Mouse (Mus musculus): ENCODE measurements around the gene Pmpcb. TPM values are rescaled to one million over a fixed set of nuclear protein-coding genes. Genes with fewer than 3 reads are reported as not detected.
A peak's percentile ranks its signal among the peaks of the same experiment; 100 is the strongest.

Pmpcb gene
- polyA plus RNA-seq, 1 experiment from 2014 or later = 82.3 TPM

- no peak overlapping the region for H3K27ac ChIP-seq (replicated peaks; ENCODE audit: low read depth, low read length)
- ATAC-seq (ENCODE audit: low read depth) = no peak
- 19% methylated on average over 10 of the region's 10 CpGs for WGBS
Observed at GRCm38 (mm10) chr5:21737620-21738019, 679 bp downstream of the Pmpcb start.

GRCm38 (mm10) chr5:21739120-21739519 lies 2.2 kb downstream of the Pmpcb start:
- DNase-seq (ENCODE audit: low spot score) = no peak
- Histone ChIP-seq H3K4me2 (ENCODE audit: low read depth, low read length) (no peak overlapping the region), H3K27me3 (replicated peaks; ENCODE audit: control insufficient read depth, insufficient read depth, low read length) (no peaks in the 10 kb centered on the region), H3K9ac (ENCODE audit: low read depth, low read length) (no peak overlapping the region), H3K36me3 (ENCODE audit: control insufficient read depth, insufficient read depth, low read length) (peaks cover 51% of the 10 kb centered on the region), H3K4me1 (ENCODE audit: control insufficient read depth, insufficient read depth, low read length) (peaks cover 7% of the 10 kb centered on the region), H3K9me3 (ENCODE audit: control insufficient read depth, low read length) (no peaks in the 10 kb centered on the region), H3K4me3 (ENCODE audit: low read depth, low read length) (no peak overlapping the region), H3K27ac (replicated peaks; ENCODE audit: low read depth, low read length) (no peak overlapping the region)
- ATAC-seq (ENCODE audit: low read depth) = no peak
- WGBS = 88% methylated on average over 10 of the region's 11 CpGs

More at GRCm38 (mm10) chr5:21737620-21738019, 679 bp downstream of the Pmpcb start:
- peak overlapping the region; percentile 85 for H3K4me2 ChIP-seq (ENCODE audit: low read depth, low read length)
- H3K9ac ChIP-seq (ENCODE audit: low read depth, low read length) = peak overlapping the region; percentile 94
- no peak for DNase-seq (ENCODE audit: low spot score)
- peaks cover 10% of the 10 kb centered on the region for H3K4me1 ChIP-seq (ENCODE audit: control insufficient read depth, insufficient read depth, low read length)
- H3K4me3 ChIP-seq (ENCODE audit: low read depth, low read length) = peak overlapping the region; percentile 94
- peaks cover 36% of the 10 kb centered on the region for H3K36me3 ChIP-seq (ENCODE audit: control insufficient read depth, insufficient read depth, low read length)
- H3K27me3 ChIP-seq (replicated peaks; ENCODE audit: control insufficient read depth, insufficient read depth, low read length) = no peaks in the 10 kb centered on the region
- no peaks in the 10 kb centered on the region for H3K9me3 ChIP-seq (ENCODE audit: control insufficient read depth, low read length)

DNA sequence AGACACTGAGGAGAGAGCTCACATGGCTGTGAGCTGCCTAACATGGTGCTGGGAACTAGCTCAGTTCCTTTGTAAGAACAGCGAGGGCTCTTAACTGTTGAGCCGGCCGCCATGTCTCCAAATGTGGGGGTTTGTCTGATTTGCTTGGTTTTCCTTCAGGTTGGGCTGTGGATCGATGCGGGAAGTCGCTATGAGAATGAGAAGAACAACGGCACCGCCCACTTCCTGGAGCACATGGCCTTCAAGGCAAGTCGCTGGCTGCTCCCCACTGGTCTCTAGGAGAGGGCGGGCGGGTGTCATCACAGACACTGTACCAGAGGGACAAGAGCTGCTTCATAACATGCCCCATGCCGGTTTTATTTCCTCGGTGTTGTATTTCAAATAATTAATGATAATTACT lies 2.9 kb downstream of the Pmpcb start:
- no peak overlapping the region for H3K4me3 ChIP-seq (ENCODE audit: low read depth, low read length)
- ATAC-seq (ENCODE audit: low read depth) = no peak
- no peak overlapping the region for H3K27ac ChIP-seq (replicated peaks; ENCODE audit: low read depth, low read length)
- H3K27me3 ChIP-seq (replicated peaks; ENCODE audit: control insufficient read depth, insufficient read depth, low read length) = no peaks in the 10 kb centered on the region
- H3K9ac ChIP-seq (ENCODE audit: low read depth, low read length) = no peak overlapping the region
- H3K9me3 ChIP-seq (ENCODE audit: control insufficient read depth, low read length) = no peaks in the 10 kb centered on the region
- WGBS = 90% methylated on average over 13 of the region's 13 CpGs
- no peak overlapping the region for H3K4me2 ChIP-seq (ENCODE audit: low read depth, low read length)
- DNase-seq (ENCODE audit: low spot score) = no peak
- peaks cover 58% of the 10 kb centered on the region for H3K36me3 ChIP-seq (ENCODE audit: control insufficient read depth, insufficient read depth, low read length)
- H3K4me1 ChIP-seq (ENCODE audit: control insufficient read depth, insufficient read depth, low read length) = peaks cover 7% of the 10 kb centered on the region

DNA sequence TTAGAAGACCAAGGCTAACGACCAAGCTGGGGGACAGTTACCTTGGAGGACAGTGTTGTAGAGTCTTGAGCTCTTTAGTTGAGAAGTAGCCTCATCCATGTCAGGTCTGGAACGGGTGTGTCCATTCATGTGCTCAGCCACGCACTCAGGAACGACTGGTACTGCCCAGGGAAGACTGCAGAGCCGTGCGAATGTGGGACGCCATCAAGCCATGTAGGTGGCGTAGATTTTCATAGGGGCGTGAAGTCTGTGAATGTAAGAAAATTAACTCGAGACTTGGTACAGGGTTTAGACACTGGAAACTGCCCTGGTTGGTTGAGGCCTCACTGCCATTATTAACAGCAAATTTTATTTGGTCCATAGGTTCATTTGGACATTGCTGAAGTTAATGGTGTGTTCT lies 6.7 kb downstream of the Pmpcb start:
- H3K4me1 ChIP-seq (ENCODE audit: control insufficient read depth, insufficient read depth, low read length) = no peaks in the 10 kb centered on the region
- H3K4me2 ChIP-seq (ENCODE audit: low read depth, low read length) = no peak overlapping the region
- peaks cover 96% of the 10 kb centered on the region for H3K36me3 ChIP-seq (ENCODE audit: control insufficient read depth, insufficient read depth, low read length)
- H3K27me3 ChIP-seq (replicated peaks; ENCODE audit: control insufficient read depth, insufficient read depth, low read length) = no peaks in the 10 kb centered on the region
- H3K4me3 ChIP-seq (ENCODE audit: low read depth, low read length) = no peak overlapping the region
- no peak overlapping the region for H3K9ac ChIP-seq (ENCODE audit: low read depth, low read length)
- DNase-seq (ENCODE audit: low spot score) = no peak
- 96% methylated on average over 10 of the region's 10 CpGs for WGBS
- H3K9me3 ChIP-seq (ENCODE audit: control insufficient read depth, low read length) = no peaks in the 10 kb centered on the region
- no peak for ATAC-seq (ENCODE audit: low read depth)
- H3K27ac ChIP-seq (replicated peaks; ENCODE audit: low read depth, low read length) = no peak overlapping the region

- Histone ChIP-seq H3K36me3 (ENCODE audit: control insufficient read depth, insufficient read depth, low read length) (peaks cover 98% of the 10 kb centered on the region), H3K4me3 (ENCODE audit: low read depth, low read length) (no peak overlapping the region), H3K9me3 (ENCODE audit: control insufficient read depth, low read length) (no peaks in the 10 kb centered on the region), H3K9ac (ENCODE audit: low read depth, low read length) (no peak overlapping the region), H3K27ac (replicated peaks; ENCODE audit: low read depth, low read length) (no peak overlapping the region), H3K4me1 (ENCODE audit: control insufficient read depth, insufficient read depth, low read length) (no peaks in the 10 kb centered on the region), H3K27me3 (replicated peaks; ENCODE audit: control insufficient read depth, insufficient read depth, low read length) (no peaks in the 10 kb centered on the region), H3K4me2 (ENCODE audit: low read depth, low read length) (no peak overlapping the region)
- DNase-seq (ENCODE audit: low spot score) (no peak), ATAC-seq (ENCODE audit: low read depth) (no peak)
Observed at GRCm38 (mm10) chr5:21744651-21745050, 7.7 kb downstream of the Pmpcb start.

DNA sequence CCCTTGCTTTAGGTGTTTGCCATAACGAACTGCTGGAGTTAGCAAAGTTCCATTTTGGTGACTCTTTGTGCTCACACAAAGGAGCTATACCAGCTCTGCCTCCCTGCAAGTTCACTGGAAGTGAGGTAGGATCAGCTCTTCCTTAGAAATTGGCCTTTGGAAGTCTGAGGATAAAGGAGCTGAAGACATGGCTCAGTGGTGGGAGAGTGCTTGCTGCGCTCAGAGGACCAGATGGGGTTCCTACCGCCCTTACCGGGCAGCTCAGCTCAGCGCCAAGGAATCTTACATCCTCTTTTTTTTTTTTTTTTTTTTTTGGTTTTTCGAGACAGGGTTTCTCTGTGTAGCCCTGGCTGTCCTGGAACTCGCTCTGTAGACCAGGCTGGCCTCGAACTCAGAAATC lies 9.0 kb downstream of the Pmpcb start:
- Histone ChIP-seq H3K4me1 (ENCODE audit: control insufficient read depth, insufficient read depth, low read length) (no peaks in the 10 kb centered on the region), H3K27me3 (replicated peaks; ENCODE audit: control insufficient read depth, insufficient read depth, low read length) (no peaks in the 10 kb centered on the region), H3K9ac (ENCODE audit: low read depth, low read length) (no peak overlapping the region), H3K36me3 (ENCODE audit: control insufficient read depth, insufficient read depth, low read length) (peaks cover 98% of the 10 kb centered on the region), H3K4me3 (ENCODE audit: low read depth, low read length) (no peak overlapping the region), H3K27ac (replicated peaks; ENCODE audit: low read depth, low read length) (no peak overlapping the region), H3K4me2 (ENCODE audit: low read depth, low read length) (no peak overlapping the region), H3K9me3 (ENCODE audit: control insufficient read depth, low read length) (no peaks in the 10 kb centered on the region)
- WGBS = 93% methylated on average over 6 of the region's 8 CpGs
- ATAC-seq (ENCODE audit: low read depth) = no peak
- no peak for DNase-seq (ENCODE audit: low spot score)

DNA sequence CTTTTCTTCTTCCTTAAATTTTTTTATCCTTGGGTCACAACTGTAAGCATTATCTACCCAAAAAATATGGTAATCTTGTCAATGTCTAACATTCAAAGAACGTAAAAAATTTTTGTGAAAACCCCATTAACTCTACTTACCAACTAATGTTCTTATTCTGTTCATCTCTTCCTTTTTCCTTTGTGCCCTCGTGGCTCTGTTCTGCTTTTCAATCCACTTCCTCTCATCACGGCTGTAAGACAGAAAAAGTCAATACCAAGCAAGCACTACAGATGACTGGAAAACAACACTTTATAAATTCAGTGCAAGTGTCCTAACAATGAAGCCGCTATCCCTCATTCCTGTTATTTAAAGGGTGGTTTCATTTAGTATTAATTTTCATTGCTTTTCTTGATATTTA lies 31.6 kb downstream of the Pmpcb start:
- WGBS = 89% methylated on average over 4 of the region's 4 CpGs
- ATAC-seq (ENCODE audit: low read depth) = no peak
- Histone ChIP-seq H3K36me3 (ENCODE audit: control insufficient read depth, insufficient read depth, low read length) (peaks cover 68% of the 10 kb centered on the region), H3K9me3 (ENCODE audit: control insufficient read depth, low read length) (no peaks in the 10 kb centered on the region), H3K9ac (ENCODE audit: low read depth, low read length) (no peak overlapping the region), H3K4me3 (ENCODE audit: low read depth, low read length) (no peak overlapping the region), H3K27ac (replicated peaks; ENCODE audit: low read depth, low read length) (no peak overlapping the region), H3K4me2 (ENCODE audit: low read depth, low read length) (no peak overlapping the region), H3K27me3 (replicated peaks; ENCODE audit: control insufficient read depth, insufficient read depth, low read length) (no peaks in the 10 kb centered on the region), H3K4me1 (ENCODE audit: control insufficient read depth, insufficient read depth, low read length) (no peaks in the 10 kb centered on the region)
- no peak for DNase-seq (ENCODE audit: low spot score)

DNA sequence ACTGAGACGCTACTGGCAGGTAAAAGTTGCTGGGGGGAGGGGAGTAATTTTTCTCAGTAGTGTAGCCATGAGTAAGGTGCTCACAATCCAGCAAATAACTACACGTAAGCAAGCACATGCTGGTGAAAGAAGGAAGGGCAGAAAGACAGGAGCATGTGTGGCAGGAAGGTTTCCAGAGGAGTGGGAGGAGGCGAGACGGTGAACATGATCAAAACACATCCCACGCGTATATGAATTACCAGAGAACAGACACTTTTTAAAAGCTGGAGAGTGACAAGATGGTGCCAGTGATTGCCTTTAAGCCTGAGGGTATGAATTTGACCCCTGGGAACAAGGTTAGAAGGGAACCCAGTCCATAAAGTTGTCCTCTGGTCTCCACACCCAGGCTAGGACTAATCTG lies 32.9 kb downstream of the Pmpcb start:
- Histone ChIP-seq H3K27ac (replicated peaks; ENCODE audit: low read depth, low read length) (no peak overlapping the region), H3K4me1 (ENCODE audit: control insufficient read depth, insufficient read depth, low read length) (no peaks in the 10 kb centered on the region), H3K36me3 (ENCODE audit: control insufficient read depth, insufficient read depth, low read length) (peaks cover 69% of the 10 kb centered on the region), H3K4me2 (ENCODE audit: low read depth, low read length) (no peak overlapping the region), H3K9me3 (ENCODE audit: control insufficient read depth, low read length) (no peaks in the 10 kb centered on the region), H3K4me3 (ENCODE audit: low read depth, low read length) (no peak overlapping the region), H3K27me3 (replicated peaks; ENCODE audit: control insufficient read depth, insufficient read depth, low read length) (no peaks in the 10 kb centered on the region), H3K9ac (ENCODE audit: low read depth, low read length) (no peak overlapping the region)
- 93% methylated on average over 6 of the region's 6 CpGs for WGBS
- DNase-seq (ENCODE audit: low spot score) (no peak), ATAC-seq (ENCODE audit: low read depth) (no peak)

DNA sequence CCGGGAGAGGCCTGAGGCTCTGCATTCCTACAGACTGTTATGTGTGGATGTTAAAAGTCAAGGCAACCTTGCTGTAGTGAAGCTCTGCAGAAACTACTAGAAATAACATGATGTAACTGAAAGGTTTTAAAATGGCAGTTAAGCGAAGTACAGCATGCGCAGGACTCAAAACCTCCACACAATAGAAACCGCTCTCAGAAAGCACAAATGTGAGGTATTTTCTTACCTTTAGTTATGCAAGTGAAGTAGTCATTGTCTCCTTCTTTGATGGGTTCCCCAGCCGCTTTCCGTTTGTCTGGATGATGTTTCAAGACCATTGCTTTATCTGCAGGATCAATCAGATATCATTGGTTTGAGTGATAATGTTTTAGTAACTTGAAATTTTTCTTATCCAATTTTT lies 39.5 kb downstream of the Pmpcb start:
- Histone ChIP-seq H3K27ac (replicated peaks; ENCODE audit: low read depth, low read length) (no peak overlapping the region), H3K27me3 (replicated peaks; ENCODE audit: control insufficient read depth, insufficient read depth, low read length) (no peaks in the 10 kb centered on the region), H3K4me1 (ENCODE audit: control insufficient read depth, insufficient read depth, low read length) (no peaks in the 10 kb centered on the region), H3K36me3 (ENCODE audit: control insufficient read depth, insufficient read depth, low read length) (peaks cover 70% of the 10 kb centered on the region), H3K4me2 (ENCODE audit: low read depth, low read length) (no peak overlapping the region), H3K4me3 (ENCODE audit: low read depth, low read length) (no peak overlapping the region), H3K9me3 (ENCODE audit: control insufficient read depth, low read length) (no peaks in the 10 kb centered on the region), H3K9ac (ENCODE audit: low read depth, low read length) (no peak overlapping the region)
- ATAC-seq (ENCODE audit: low read depth) (no peak), DNase-seq (ENCODE audit: low spot score) (no peak)
- WGBS = 93% methylated on average over 6 of the region's 6 CpGs

Measured in embryonic facial prominence, embryonic 14.5 days (tissue).